Mouse (Mus musculus) intestine, embryonic 15.5 days (tissue): ENCODE measurements around the gene Kiz. TPM values are rescaled to one million over a fixed set of nuclear protein-coding genes. Genes with fewer than 3 reads are reported as not detected.

Source experiments
- ATAC-seq: fragments of 200-750 bp; cut with Nextera tagmentation; 2 replicates; pipeline ENCODE4 v1.8.0; 2017; ENCODE audit warnings: moderate TSS enrichment, moderate library complexity
- H3K27ac ChIP-seq: fragments of 300-500 bp; sonication (generic); 2 replicates; pipeline ENCODE4 v1.5.1; 2015; ENCODE audit warnings: mild to moderate bottlenecking, inconsistent platforms
- H3K27me3 ChIP-seq: fragments of 300-500 bp; sonication (generic); replicated peaks from 2 replicates; pipeline ENCODE4 v1.6.1; 2015; ENCODE audit warnings: inconsistent platforms
- H3K36me3 ChIP-seq: fragments of 300-500 bp; sonication (generic); 2 replicates; pipeline ENCODE4 v1.6.1; 2015; ENCODE audit warnings: inconsistent platforms
- H3K4me1 ChIP-seq: fragments of 300-500 bp; sonication (generic); replicated peaks from 2 replicates; pipeline ENCODE4 v1.6.1; 2015; ENCODE audit warnings: inconsistent platforms
- H3K4me2 ChIP-seq: fragments of 300-500 bp; sonication (generic); replicated peaks from 2 replicates; pipeline ENCODE4 v1.6.1; 2015; ENCODE audit warnings: mild to moderate bottlenecking, inconsistent platforms
- H3K4me3 ChIP-seq: fragments of 300-500 bp; sonication (generic); replicated peaks from 2 replicates; pipeline ENCODE4 v1.5.1; 2015; ENCODE audit warnings: inconsistent platforms
- H3K9ac ChIP-seq: fragments of 300-500 bp; sonication (generic); 2 replicates; pipeline ENCODE4 v1.6.1; 2015; ENCODE audit warnings: inconsistent platforms
- H3K9me3 ChIP-seq: fragments of 300-500 bp; sonication (generic); 2 replicates; pipeline ENCODE4 v1.6.1; 2016; ENCODE audit warnings: inconsistent platforms
- WGBS: fragments of 180-500 bp; shearing (Covaris S2); methylation state at CpG from one replicate; pipeline ENCODE4 v1.1.7; 2015; 5-methylcytosine and 5-hydroxymethylcytosine counted together
- polyA plus RNA-seq: library from polyadenylated mRNA; unstranded; fragments of >200 nt; fragmentation: Nextera tagmentation; extraction: Ambion mirVana; gene quantifications from 2 replicates; pipeline ENCODE4 v1.2.1, GENCODE M21; 2015

Kiz gene
- polyA plus RNA-seq, 1 experiment from 2014 or later = 24.2 TPM

GRCm38 (mm10) chr2:147010141-147010540, 154.5 kb downstream of the Kiz start:
- Histone ChIP-seq H3K4me1 (peaks cover 5% of the 10 kb centered on the region; the same call in 1 of the 2 replicates), H3K9me3 (no peaks in the 10 kb centered on the region), H3K4me2 (no peak overlapping the region), H3K36me3 (no peaks in the 10 kb centered on the region), H3K4me3 (no peak overlapping the region), H3K9ac (no peak overlapping the region), H3K27me3 (no peaks in the 10 kb centered on the region), H3K27ac (no peak overlapping the region)
- WGBS = 92% methylated on average over 4 of the region's 4 CpGs
- ATAC-seq = no peak

- Histone ChIP-seq H3K4me2 (no peak overlapping the region), H3K27me3 (no peaks in the 10 kb centered on the region), H3K27ac (no peak overlapping the region), H3K4me3 (no peak overlapping the region), H3K9me3 (no peaks in the 10 kb centered on the region), H3K4me1 (peaks cover 5% of the 10 kb centered on the region; the same call in 1 of the 2 replicates), H3K9ac (no peak overlapping the region), H3K36me3 (no peaks in the 10 kb centered on the region)
- 92% methylated on average over 9 of the region's 9 CpGs for WGBS
- no peak for ATAC-seq
Measured at GRCm38 (mm10) chr2:147010952-147011351, 155.3 kb downstream of the Kiz start.

DNA sequence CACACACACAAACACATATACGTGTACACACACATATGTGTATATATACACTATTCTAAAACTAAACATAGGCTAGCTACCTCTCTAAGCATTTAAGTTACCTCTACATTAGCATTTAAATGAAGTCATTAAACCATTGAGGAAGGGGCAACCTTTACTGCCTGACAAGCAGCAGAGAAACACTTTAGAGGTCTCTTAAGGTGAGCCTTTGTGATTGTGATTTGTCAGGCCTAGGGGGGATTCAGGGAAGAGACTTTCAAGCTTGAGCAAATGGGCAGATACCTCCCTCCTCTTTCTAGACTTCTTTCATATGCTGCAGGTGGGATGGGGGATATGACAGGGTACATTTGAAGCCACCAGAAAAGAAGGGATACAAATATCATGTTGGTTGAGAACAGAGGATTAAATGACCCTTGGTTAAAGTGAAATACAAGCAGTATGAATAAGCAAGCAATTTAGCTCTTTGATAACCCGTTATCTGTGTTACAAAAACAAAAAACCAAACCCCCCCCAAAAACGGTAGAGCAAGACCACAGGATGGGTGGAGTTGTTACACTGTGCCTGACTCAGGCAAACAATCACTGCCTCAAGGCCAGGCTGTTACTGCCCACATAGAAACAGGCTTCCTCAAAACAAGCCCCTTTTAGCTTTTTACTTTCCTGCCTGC, 155.9 kb downstream of the Kiz start:
- Histone ChIP-seq H3K4me2 (peak overlapping the region; percentile 70), H3K4me1 (peaks cover 5% of the 10 kb centered on the region; the same call in 1 of the 2 replicates), H3K36me3 (no peaks in the 10 kb centered on the region), H3K27me3 (no peaks in the 10 kb centered on the region), H3K9me3 (no peaks in the 10 kb centered on the region), H3K4me3 (peak overlapping the region; percentile 90), H3K9ac (peak overlapping the region; percentile 91), H3K27ac (peak overlapping the region; percentile 99)
- WGBS = 51% methylated on average over 3 of the region's 3 CpGs
- no peak for ATAC-seq

- peak overlapping the region; percentile 91 for H3K9ac ChIP-seq
- H3K27ac ChIP-seq = peak overlapping the region; percentile 99
- H3K27me3 ChIP-seq = no peaks in the 10 kb centered on the region
- no peaks in the 10 kb centered on the region for H3K36me3 ChIP-seq
- WGBS = 29% methylated on average over 7 of the region's 7 CpGs
- ATAC-seq = peak; percentile 27
- H3K4me3 ChIP-seq = peak overlapping the region; percentile 90
- no peaks in the 10 kb centered on the region for H3K9me3 ChIP-seq
- peak overlapping the region; percentile 70 for H3K4me2 ChIP-seq
- peaks cover 5% of the 10 kb centered on the region; the same call in 1 of the 2 replicates for H3K4me1 ChIP-seq
Measured at GRCm38 (mm10) chr2:147012141-147012622, 156.5 kb downstream of the Kiz start.

- ATAC-seq = peak; percentile 97
- H3K27ac ChIP-seq = peak within 1 kb of the TSS; percentile 99
- H3K9me3 ChIP-seq = no peaks in the 10 kb centered on the region
- H3K36me3 ChIP-seq = no peaks in the 10 kb centered on the region
- under 1% methylated on average over 37 of the region's 37 CpGs for WGBS
- peak within 1 kb of the TSS; percentile 70 for H3K4me2 ChIP-seq
- peaks cover 5% of the 10 kb centered on the region; the same call in 1 of the 2 replicates for H3K4me1 ChIP-seq
- peak within 1 kb of the TSS; percentile 90 for H3K4me3 ChIP-seq
- H3K27me3 ChIP-seq = no peaks in the 10 kb centered on the region
- peak within 1 kb of the TSS; percentile 91 for H3K9ac ChIP-seq
Measured at GRCm38 (mm10) chr2:147012623-147013184, 157.0 kb downstream of the Kiz start, which contains the start of gene Xrn2. Gene Xrn2 (plus strand): TSS chr2:147012996.

- Histone ChIP-seq H3K4me1 (peaks cover 5% of the 10 kb centered on the region; the same call in 1 of the 2 replicates), H3K9me3 (no peaks in the 10 kb centered on the region), H3K4me3 (peak overlapping the region; percentile 90), H3K27ac (peak overlapping the region; percentile 99), H3K27me3 (no peaks in the 10 kb centered on the region), H3K36me3 (no peaks in the 10 kb centered on the region), H3K9ac (peak overlapping the region; percentile 91), H3K4me2 (peak overlapping the region; percentile 70)
- ATAC-seq = peak; percentile 90
- under 1% methylated on average over 59 of the region's 59 CpGs for WGBS
Measured at GRCm38 (mm10) chr2:147013194-147013969, 157.7 kb downstream of the Kiz start.

DNA sequence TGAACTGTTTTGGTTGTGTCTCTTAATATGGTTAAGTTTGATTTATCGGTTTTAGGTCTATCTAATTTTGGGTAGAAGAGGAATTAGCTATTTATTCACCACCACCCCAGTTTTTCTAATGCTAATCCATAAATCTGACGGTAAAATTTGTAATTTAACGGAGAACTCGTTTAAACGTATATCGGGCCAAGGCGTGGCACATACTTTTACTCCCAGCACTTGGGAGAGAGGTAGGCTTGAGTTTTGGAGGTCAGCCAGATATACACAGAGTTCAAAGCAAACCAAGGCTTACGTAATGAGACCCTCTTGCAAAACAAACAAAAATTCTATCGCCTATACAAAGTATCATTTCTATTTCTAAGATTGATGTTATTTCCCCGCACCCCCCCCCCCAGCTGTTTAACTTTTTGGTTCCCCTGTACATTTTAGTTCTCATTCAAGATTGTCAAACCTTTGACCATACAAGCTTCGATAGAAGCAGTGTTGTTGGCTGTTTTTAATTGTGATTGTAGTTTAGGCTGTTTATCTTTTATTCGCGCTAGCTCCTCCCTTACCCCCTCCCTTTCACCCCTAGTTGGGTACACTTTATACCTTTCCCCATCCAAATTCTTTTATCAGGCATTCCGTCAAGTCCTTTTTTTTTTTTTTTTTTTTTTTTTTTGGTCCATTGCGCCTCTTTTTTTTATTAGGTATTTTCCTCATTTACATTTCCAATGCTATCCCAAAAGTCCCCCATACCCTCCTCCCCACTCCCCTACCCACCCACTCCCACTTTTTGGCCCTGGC, 158.6 kb downstream of the Kiz start:
- H3K9me3 ChIP-seq = no peaks in the 10 kb centered on the region
- 0 out of 2 replicates have a peak overlapping the region, but pooled peaks have one; percentile 91 for H3K9ac ChIP-seq
- WGBS = 23% methylated on average over 15 of the region's 15 CpGs
- peak overlapping the region; percentile 70 for H3K4me2 ChIP-seq
- no peaks in the 10 kb centered on the region for H3K27me3 ChIP-seq
- no peaks in the 10 kb centered on the region for H3K36me3 ChIP-seq
- H3K4me1 ChIP-seq = peaks cover 5% of the 10 kb centered on the region; the same call in 1 of the 2 replicates
- peak overlapping the region; percentile 90 for H3K4me3 ChIP-seq
- no peak for ATAC-seq
- peak overlapping the region; percentile 99; the same call in 1 of the 2 replicates for H3K27ac ChIP-seq

Other genes with a start within 250 kb of the Kiz start
- gene Xrn2, start 157.1 kb downstream of the Kiz start, polyA plus RNA-seq = 70.3 and 77.6 TPM in 2 replicates
- gene Nkx2-4, start 229.6 kb downstream of the Kiz start, polyA plus RNA-seq = not detected in 2 replicates